8 mouse cellular contexts compared by ENCODE assay signal in the genomic region with DNA sequence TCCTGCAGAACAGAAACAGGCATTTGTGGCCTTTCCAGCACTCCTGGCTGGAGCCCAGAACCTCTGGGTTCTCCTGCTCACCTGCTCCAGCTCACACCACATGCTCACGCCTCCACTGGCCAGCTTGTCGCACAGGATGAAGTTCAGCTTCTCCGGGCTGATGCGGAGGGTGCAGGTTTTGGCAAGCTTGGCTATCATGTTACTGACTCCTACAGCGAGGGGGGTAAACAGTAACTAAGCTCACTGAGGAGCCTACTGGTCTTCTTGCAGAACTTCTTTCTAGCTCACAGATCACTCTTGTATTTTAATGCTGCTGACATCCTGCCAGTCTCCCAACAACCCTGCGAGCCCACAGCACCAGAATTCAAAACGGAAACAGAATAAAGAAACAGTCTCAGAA. TPM values are rescaled to one million over a fixed set of nuclear protein-coding genes. Genes with fewer than 3 reads are reported as not detected.
DNase-seq lines count a peak whose midpoint lies in the region; ATAC-seq and TF ChIP-seq lines count a peak whose summit lies in the region.

No protein-coding gene starts in this region.

- peak overlapping the region; percentile 98 for H3K9ac ChIP-seq in heart, adult 2 months (ENCODE audit: low read depth, low read length)
- peak overlapping the region; percentile 89 for H3K9ac ChIP-seq in heart, embryonic 14.5 days (ENCODE audit: low read length)

- TF ChIP-seq POLR2A in heart, adult 2 months (IDR thresholded peaks at IDR 0.05; ENCODE audit: insufficient read depth, low read depth, low read length): no peak

- no peaks in the 10 kb centered on the region for H3K27me3 ChIP-seq in heart, adult 2 months (ENCODE audit: control insufficient read depth, insufficient read depth, low read length)
- H3K27me3 ChIP-seq in heart, embryonic 14.5 days (ENCODE audit: control insufficient read depth, insufficient read depth, low read length): no peaks in the 10 kb centered on the region

- H3K4me2 ChIP-seq in heart, embryonic 14.5 days (ENCODE audit: low read length): peak overlapping the region; percentile 88

- no peaks in the 10 kb centered on the region for H3K9me3 ChIP-seq in heart, embryonic 14.5 days (ENCODE audit: control insufficient read depth, low read length)

- ATAC-seq in common myeloid progenitor, adult 5-6 weeks (replicated peaks; ENCODE audit: low read depth, poor library complexity, severe bottlenecking): peak; percentile 64
- no peak for ATAC-seq in heart, embryonic 14.5 days (ENCODE audit: insufficient number of reproducible peaks, insufficient read depth, low FRiP score, low read depth)
- ATAC-seq in megakaryocyte, adult 5-6 weeks (ENCODE audit: poor library complexity, severe bottlenecking): peak; percentile 36

- TF ChIP-seq CTCF in heart, adult 2 months (IDR thresholded peaks at IDR 0.05): no peak

- peak overlapping the region; percentile 85 for H3K4me3 ChIP-seq in heart, adult 2 months
- H3K4me3 ChIP-seq in heart, embryonic 14.5 days (ENCODE audit: control insufficient read depth in 1 of 2, insufficient read depth in 1 of 2, low read depth in 1 of 2, low read length in 2 of 2): peak overlapping the region; percentile 63 to 91

- 0% methylated on average over 7 of the region's 7 CpGs for WGBS in heart, adult 2 months
- WGBS in heart, embryonic 14.5 days: under 1% methylated on average over 7 of the region's 7 CpGs

- DNase-seq in heart, adult 2 months: no peak
- DNase-seq in heart, adult 18-20 months: no peak
- peak; percentile 69 for DNase-seq in ES-CJ7 (ENCODE audit: low read depth, low spot score)
- peak; percentile 73 for DNase-seq in kidney, postnatal 10 days
- peak; percentile 57 for DNase-seq in testis, postnatal 10 days (ENCODE audit: low spot score)

- H3K79me2 ChIP-seq in heart, adult 2 months (replicated peaks; ENCODE audit: control insufficient read depth, insufficient read depth, low read length): no peaks in the 10 kb centered on the region; the same call in 1 of the 2 replicates

- intact Hi-C loops in heart, adult 2 months (cut with DNase I): loop anchor here (5.0 kb wide), 1 partner anchor 37 kb away; a partner anchor contains a TSS

- no peaks in the 10 kb centered on the region for H3K4me1 ChIP-seq in heart, adult 2 months (ENCODE audit: control insufficient read depth, insufficient read depth, low read length)
- peaks cover 0 to 12% of the 10 kb centered on the region in 2 experiments; a peak in 2 of 4 replicates for H3K4me1 ChIP-seq in heart, embryonic 14.5 days (ENCODE audit: control insufficient read depth in 2 of 2, insufficient read depth in 2 of 2, low read length in 2 of 2)

- H3K36me3 ChIP-seq in heart, adult 2 months (ENCODE audit: control insufficient read depth, insufficient read depth, low read length): peaks cover 3% of the 10 kb centered on the region; the same call in 1 of the 2 replicates
- H3K36me3 ChIP-seq in heart, embryonic 14.5 days (ENCODE audit: control insufficient read depth, insufficient read depth, low read length): peaks cover 26% of the 10 kb centered on the region

- H3K27ac ChIP-seq in heart, adult 2 months: peak overlapping the region; percentile 91
- H3K27ac ChIP-seq in heart, embryonic 14.5 days (replicated peaks in 1 of 2; ENCODE audit: control insufficient read depth in 1 of 2, insufficient read depth in 1 of 2, low read depth in 2 of 2, low read length in 2 of 2): peak overlapping the region; percentile 90 to 96

- TF ChIP-seq EP300 in heart, adult 2 months (IDR thresholded peaks at IDR 0.05; ENCODE audit: insufficient read depth, low read depth, low read length): no peak

RNA-seq across cellular contexts. Expression of a gene that starts 0.6 kb away (rescaled TPM):
- 10 to 100 TPM in 1 of 2 experiments, 1 to 10 TPM in 1; 9.6 to 11.1 TPM for total RNA-seq in heart, adult 2 months (2021)
- polyA plus RNA-seq in heart, adult 2 months (2012; rRNA removed): 7.5 and 12.4 TPM in 2 replicates
- 10 to 100 TPM; 10.4 to 10.7 TPM for total RNA-seq in heart, adult 18-20 months (2021)
- 21.1 and 22.3 TPM in 2 replicates for total RNA-seq in common myeloid progenitor, adult 5-6 weeks (2017)
- polyA plus RNA-seq in heart, embryonic 14.5 days (2014; fragmentation: Nextera tagmentation; extraction: Ambion mirVana): 14.4 and 15.1 TPM in 2 replicates
- 8.7 and 14.4 TPM in 2 replicates for total RNA-seq in megakaryocyte, adult 5-6 weeks (2015)
- 8.4 and 8.7 TPM in 2 replicates for total RNA-seq in megakaryocyte, adult 5-6 weeks (2017)

RNA-seq across cellular contexts. Expression of a gene that starts 37.4 kb away (rescaled TPM):
- total RNA-seq in heart, adult 2 months (2021): under 1 TPM in 1 of 2 experiments, not detected in 1; 0.25 TPM
- 0.03 and 0.27 TPM in 2 replicates for polyA plus RNA-seq in heart, adult 2 months (2012; rRNA removed)
- total RNA-seq in heart, adult 18-20 months (2021): not detected
- total RNA-seq in common myeloid progenitor, adult 5-6 weeks (2017): not detected in 2 replicates
- 0.11 TPM in 2 replicates for polyA plus RNA-seq in heart, embryonic 14.5 days (2014; fragmentation: Nextera tagmentation; extraction: Ambion mirVana)
- not detected in 2 replicates for total RNA-seq in megakaryocyte, adult 5-6 weeks (2015)
- 0.04 TPM in 1 of 2 replicates, not detected in the other for total RNA-seq in megakaryocyte, adult 5-6 weeks (2017)

RNA-seq across cellular contexts. Expression of a gene that starts 38.0 kb away (rescaled TPM):
- total RNA-seq in heart, adult 2 months (2021): under 1 TPM; 0.55 to 0.57 TPM
- 0.61 and 1.1 TPM in 2 replicates for polyA plus RNA-seq in heart, adult 2 months (2012; rRNA removed)
- total RNA-seq in heart, adult 18-20 months (2021): 1 to 10 TPM in 1 of 2 experiments, under 1 TPM in 1; 0.57 to 1.0 TPM
- 0.29 and 0.32 TPM in 2 replicates for total RNA-seq in common myeloid progenitor, adult 5-6 weeks (2017)
- polyA plus RNA-seq in heart, embryonic 14.5 days (2014; fragmentation: Nextera tagmentation; extraction: Ambion mirVana): 3.5 and 4.2 TPM in 2 replicates
- 0.49 and 0.50 TPM in 2 replicates for total RNA-seq in megakaryocyte, adult 5-6 weeks (2015)
- total RNA-seq in megakaryocyte, adult 5-6 weeks (2017): 0.29 TPM in 1 of 2 replicates, not detected in the other

RNA-seq across cellular contexts. Expression of a gene that starts 38.4 kb away (rescaled TPM):
- 1 to 10 TPM; 2.1 to 2.6 TPM for total RNA-seq in heart, adult 2 months (2021)
- 0.23 TPM in 2 replicates for polyA plus RNA-seq in heart, adult 2 months (2012; rRNA removed)
- 1 to 10 TPM; 2.4 to 2.8 TPM for total RNA-seq in heart, adult 18-20 months (2021)
- not detected in 2 replicates for total RNA-seq in common myeloid progenitor, adult 5-6 weeks (2017)
- 1.1 and 1.6 TPM in 2 replicates for polyA plus RNA-seq in heart, embryonic 14.5 days (2014; fragmentation: Nextera tagmentation; extraction: Ambion mirVana)
- not detected in 2 replicates for total RNA-seq in megakaryocyte, adult 5-6 weeks (2015)
- not detected in 2 replicates for total RNA-seq in megakaryocyte, adult 5-6 weeks (2017)

Comparison
In these comparisons a context has a peak if more than half of its experiments do, and no peak if none do; other contexts are left out.
1. DNase-seq: peak in ES-CJ7 (single experiment), kidney, postnatal 10 days (single experiment) and testis, postnatal 10 days (single experiment); none in heart, adult 2 months (0 of 2) and heart, adult 18-20 months (0 of 2).